Mouse (Mus musculus) heart, adult 2 months (tissue): ENCODE measurements around the gene Tnfrsf1b.

Source experiments
- CTCF ChIP-seq: fragments of 200-600 bp; IDR thresholded peaks from 2 replicates; pipeline ENCODE4 v1.8.1; 2022; ENCODE audit warnings: antibody characterized with exemption, mild to moderate bottlenecking, moderate library complexity
- EP300 ChIP-seq: fragments of 200-500 bp; IDR thresholded peaks from 2 replicates; pipeline ENCODE4 v1.6.1; 2011; ENCODE audit warnings: low read depth, low read length, control low read depth; ENCODE audit not compliant: insufficient read depth

DNA sequence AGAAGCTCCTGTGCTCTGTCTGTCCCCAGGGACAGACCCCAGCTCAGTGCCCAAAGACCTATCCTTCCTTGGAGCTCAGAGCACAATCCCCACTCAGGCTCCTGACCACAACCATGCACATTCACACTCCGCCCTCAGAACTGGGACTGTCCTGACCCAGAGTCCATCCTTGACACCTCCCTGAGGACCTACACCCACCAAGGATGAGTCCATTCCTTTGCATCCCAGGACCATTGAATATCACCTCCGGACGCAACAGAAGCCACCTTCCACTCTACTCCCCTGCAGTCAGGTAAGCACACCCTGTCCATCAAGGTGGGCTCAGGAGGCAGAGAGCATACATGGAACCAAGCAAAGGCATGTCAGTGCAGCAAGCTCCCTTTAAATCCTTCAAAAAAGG lies 1.1 kb downstream of the Tnfrsf1b start:
- TF ChIP-seq CTCF (no peak), EP300 (no peak)
